Mouse (Mus musculus) liver, embryonic 14.5 days (tissue): ENCODE measurements around the gene 1700122O11Rik. TPM values are rescaled to one million over a fixed set of nuclear protein-coding genes. Genes with fewer than 3 reads are reported as not detected.

Source experiments
- ATAC-seq: fragments of 200-750 bp; cut with Nextera tagmentation; 2 replicates; pipeline ENCODE4 v1.8.0; 2017; ENCODE audit warnings: moderate number of reproducible peaks, mild to moderate bottlenecking, moderate library complexity; ENCODE audit not compliant: insufficient read depth
- DNase-seq, 3 experiments: peaks; one replicate each; pipeline ENCODE4 v3.0.0-alpha.2; 2012 to 2013; ENCODE audit warnings: low read depth in 3 of 3, low spot score in 3 of 3
- H3K27ac ChIP-seq: fragments of 300-500 bp; sonication (generic); 2 replicates; pipeline ENCODE4 v1.5.1; 2014; ENCODE audit warnings: moderate library complexity, mild to moderate bottlenecking, control low read depth, inconsistent platforms
- H3K27me3 ChIP-seq: fragments of 300-500 bp; sonication (generic); 2 replicates; pipeline ENCODE4 v1.6.1; 2014; ENCODE audit warnings: mild to moderate bottlenecking, low read length, moderate library complexity; ENCODE audit not compliant: control insufficient read depth, insufficient read depth
- H3K36me3 ChIP-seq: fragments of 300-500 bp; sonication (generic); replicated peaks from 2 replicates; pipeline ENCODE4 v1.6.1; 2014; ENCODE audit warnings: low read depth; ENCODE audit not compliant: control insufficient read depth, insufficient read depth
- H3K4me1 ChIP-seq, 2 experiments: fragments of 200-500 bp in 1 of 2; fragments of 300-500 bp in 1 of 2; sonication (generic) in 1 of 2; replicated peaks; 2 replicates each; pipeline ENCODE4 v1.6.1; 2012 to 2014; ENCODE audit warnings: antibody characterized with exemption in 1 of 2, inconsistent platforms in 1 of 2, low read length in 1 of 2; ENCODE audit not compliant: control insufficient read depth in 2 of 2, insufficient read depth in 2 of 2
- H3K4me2 ChIP-seq: fragments of 300-500 bp; sonication (generic); 2 replicates; pipeline ENCODE4 v1.6.1; 2014; ENCODE audit warnings: low read depth, mild to moderate bottlenecking, control low read depth, moderate library complexity
- H3K4me3 ChIP-seq, 2 experiments: fragments of 200-500 bp in 1 of 2; fragments of 300-500 bp in 1 of 2; sonication (generic) in 1 of 2; 2 replicates each; pipeline ENCODE4 v1.5.1; 2012 to 2014; ENCODE audit warnings: low read depth in 2 of 2, low read length in 2 of 2, mild to moderate bottlenecking in 2 of 2, control low read depth in 1 of 2, inconsistent platforms in 1 of 2, moderate library complexity in 1 of 2; ENCODE audit not compliant: insufficient read depth in 1 of 2
- H3K9ac ChIP-seq: fragments of 300-500 bp; sonication (generic); replicated peaks from 2 replicates; pipeline ENCODE4 v1.6.1; 2014; ENCODE audit warnings: mild to moderate bottlenecking, control low read depth, moderate library complexity
- H3K9me3 ChIP-seq: fragments of 300-500 bp; sonication (generic); 2 replicates; pipeline ENCODE4 v1.6.1; 2016; ENCODE audit warnings: low read length, mixed read lengths; ENCODE audit not compliant: control insufficient read depth
- CTCF ChIP-seq: IDR thresholded peaks from 2 replicates; pipeline ENCODE4 v1.5.1; 2016; ENCODE audit warnings: antibody characterized with exemption, low read depth, control low read depth
- EP300 ChIP-seq: IDR thresholded peaks from 2 replicates; pipeline ENCODE4 v1.6.1; 2016; ENCODE audit warnings: antibody characterized with exemption, low read depth
- WGBS: fragments of 180-500 bp; shearing (Covaris S2); extraction: QIAGEN DNeasy Blood & Tissue Kit; methylation state at CpG from one replicate; pipeline ENCODE4 v1.1.7; 2014; ENCODE audit not compliant: insufficient replicate concordance; 5-methylcytosine and 5-hydroxymethylcytosine counted together
- polyA plus RNA-seq, 2 experiments: library from polyadenylated mRNA; depleted of rRNA in 1 of 2; stranded (reverse) in 1 of 2; unstranded in 1 of 2; fragments of >200 nt; fragmentation: Nextera tagmentation in 1 of 2; extraction: Ambion mirVana in 1 of 2; gene quantifications; 2 replicates each; pipeline versions ENCODE4 v1.2.1 to v1.2.3; 2012 to 2014

Gene 1700122O11Rik
- polyA plus RNA-seq, 2 experiments, result not detected

GRCm38 (mm10) chr17:47989951-47990378 lies 48.1 kb downstream of the 1700122O11Rik start:
- Histone ChIP-seq H3K36me3 (no peaks in the 10 kb centered on the region), H3K9ac (0 out of 2 replicates have a peak overlapping the region, but pooled peaks have one; percentile 16), H3K27me3 (no peaks in the 10 kb centered on the region), H3K27ac (no peak overlapping the region), H3K4me1 (peaks cover 5 to 21% of the 10 kb centered on the region in 2 experiments), H3K4me2 (no peak overlapping the region), H3K4me3 (no peak overlapping the region), H3K9me3 (no peaks in the 10 kb centered on the region)
- TF ChIP-seq CTCF, result peak; percentile 19
- no peak for TF ChIP-seq EP300
- no peak for DNase-seq
- 11% methylated on average over 8 of the region's 8 CpGs for WGBS
- ATAC-seq, result peak; percentile 52; the same call in 1 of the 2 replicates

- H3K27ac ChIP-seq, result no peak overlapping the region
- DNase-seq, result no peak
- H3K9me3 ChIP-seq, result no peaks in the 10 kb centered on the region
- TF ChIP-seq EP300, result no peak
- TF ChIP-seq CTCF, result no peak
- WGBS, result 62% methylated on average over 8 of the region's 8 CpGs
- no peaks in the 10 kb centered on the region for H3K36me3 ChIP-seq
- H3K4me1 ChIP-seq, result peaks cover 5 to 21% of the 10 kb centered on the region in 2 experiments
- no peak for ATAC-seq
- H3K4me2 ChIP-seq, result no peak overlapping the region
- no peak overlapping the region for H3K4me3 ChIP-seq
- H3K9ac ChIP-seq, result no peak overlapping the region
- H3K27me3 ChIP-seq, result no peaks in the 10 kb centered on the region
Observed at GRCm38 (mm10) chr17:47988811-47989210, 49.3 kb downstream of the 1700122O11Rik start.

DNA sequence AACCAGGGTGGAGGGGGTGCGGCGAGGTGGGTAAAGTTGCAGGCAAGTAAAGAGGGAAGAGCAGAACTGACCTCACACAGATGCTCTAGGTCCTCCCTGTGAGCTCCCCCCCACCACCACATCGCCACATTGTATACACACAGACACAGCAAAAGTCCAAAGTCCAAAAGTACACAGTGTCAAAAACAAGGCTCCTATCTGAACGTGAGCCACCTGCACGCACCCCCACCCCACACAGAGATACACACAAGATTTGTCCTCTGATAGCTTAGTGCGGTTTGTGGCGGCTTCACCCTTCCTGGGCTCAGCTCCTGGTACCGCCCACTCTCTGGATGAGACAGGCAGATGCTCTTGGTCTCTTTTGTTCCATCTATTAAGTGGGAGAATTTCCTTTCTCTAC lies 50.0 kb downstream of the 1700122O11Rik start:
- no peak overlapping the region for H3K9ac ChIP-seq
- H3K27ac ChIP-seq, result no peak overlapping the region
- H3K4me1 ChIP-seq, result peaks cover 5 to 21% of the 10 kb centered on the region in 2 experiments
- no peaks in the 10 kb centered on the region for H3K36me3 ChIP-seq
- H3K4me3 ChIP-seq, result no peak overlapping the region
- DNase-seq (no peak), ATAC-seq (peak; percentile 50; the same call in 1 of the 2 replicates)
- WGBS, result 51% methylated on average over 8 of the region's 8 CpGs
- no peak for TF ChIP-seq CTCF
- TF ChIP-seq EP300, result no peak
- H3K4me2 ChIP-seq, result no peak overlapping the region
- no peaks in the 10 kb centered on the region for H3K9me3 ChIP-seq
- H3K27me3 ChIP-seq, result no peaks in the 10 kb centered on the region

Other genes with a start within 250 kb of the 1700122O11Rik start
- 5.2 and 7.1 TPM in 2 replicates for gene Mdfi, start 203.6 kb downstream of the 1700122O11Rik start, polyA plus RNA-seq (2012; rRNA removed)
- 1.7 and 1.9 TPM in 2 replicates for gene Mdfi, start 203.6 kb downstream of the 1700122O11Rik start, polyA plus RNA-seq (2014; fragmentation: Nextera tagmentation; extraction: Ambion mirVana)
- gene Foxp4, start 113.6 kb downstream of the 1700122O11Rik start, polyA plus RNA-seq (2012; rRNA removed), result 9.4 and 10.1 TPM in 2 replicates
- gene Foxp4, start 113.6 kb downstream of the 1700122O11Rik start, polyA plus RNA-seq (2014; fragmentation: Nextera tagmentation; extraction: Ambion mirVana), result 3.5 and 4.7 TPM in 2 replicates
- gene 1700067P10Rik, start 51.0 kb upstream of the 1700122O11Rik start, polyA plus RNA-seq (2012; rRNA removed), result not detected in 2 replicates
- gene 1700067P10Rik, start 51.0 kb upstream of the 1700122O11Rik start, polyA plus RNA-seq (2014; fragmentation: Nextera tagmentation; extraction: Ambion mirVana), result not detected in 2 replicates
- 0.08 and 0.19 TPM in 2 replicates for gene 9830107B12Rik, start 108.0 kb upstream of the 1700122O11Rik start, polyA plus RNA-seq (2012; rRNA removed)
- 0.18 and 0.33 TPM in 2 replicates for gene 9830107B12Rik, start 108.0 kb upstream of the 1700122O11Rik start, polyA plus RNA-seq (2014; fragmentation: Nextera tagmentation; extraction: Ambion mirVana)
- gene A530064D06Rik, start 129.0 kb upstream of the 1700122O11Rik start, polyA plus RNA-seq (2012; rRNA removed), result 0.20 and 0.25 TPM in 2 replicates
- 0.44 and 0.51 TPM in 2 replicates for gene A530064D06Rik, start 129.0 kb upstream of the 1700122O11Rik start, polyA plus RNA-seq (2014; fragmentation: Nextera tagmentation; extraction: Ambion mirVana)
- 0.32 TPM in 2 replicates for gene Trem1, start 194.5 kb upstream of the 1700122O11Rik start, polyA plus RNA-seq (2012; rRNA removed)
- 0.58 and 0.84 TPM in 2 replicates for gene Trem1, start 194.5 kb upstream of the 1700122O11Rik start, polyA plus RNA-seq (2014; fragmentation: Nextera tagmentation; extraction: Ambion mirVana)
- gene Trem3, start 209.5 kb upstream of the 1700122O11Rik start, polyA plus RNA-seq (2012; rRNA removed), result 1.2 and 1.6 TPM in 2 replicates
- gene Trem3, start 209.5 kb upstream of the 1700122O11Rik start, polyA plus RNA-seq (2014; fragmentation: Nextera tagmentation; extraction: Ambion mirVana), result 2.8 and 4.1 TPM in 2 replicates
- gene Treml4, start 226.0 kb upstream of the 1700122O11Rik start, polyA plus RNA-seq (2012; rRNA removed), result 4.3 and 4.6 TPM in 2 replicates
- gene Treml4, start 226.0 kb upstream of the 1700122O11Rik start, polyA plus RNA-seq (2014; fragmentation: Nextera tagmentation; extraction: Ambion mirVana), result 3.3 and 5.7 TPM in 2 replicates